In the genomic region with DNA sequence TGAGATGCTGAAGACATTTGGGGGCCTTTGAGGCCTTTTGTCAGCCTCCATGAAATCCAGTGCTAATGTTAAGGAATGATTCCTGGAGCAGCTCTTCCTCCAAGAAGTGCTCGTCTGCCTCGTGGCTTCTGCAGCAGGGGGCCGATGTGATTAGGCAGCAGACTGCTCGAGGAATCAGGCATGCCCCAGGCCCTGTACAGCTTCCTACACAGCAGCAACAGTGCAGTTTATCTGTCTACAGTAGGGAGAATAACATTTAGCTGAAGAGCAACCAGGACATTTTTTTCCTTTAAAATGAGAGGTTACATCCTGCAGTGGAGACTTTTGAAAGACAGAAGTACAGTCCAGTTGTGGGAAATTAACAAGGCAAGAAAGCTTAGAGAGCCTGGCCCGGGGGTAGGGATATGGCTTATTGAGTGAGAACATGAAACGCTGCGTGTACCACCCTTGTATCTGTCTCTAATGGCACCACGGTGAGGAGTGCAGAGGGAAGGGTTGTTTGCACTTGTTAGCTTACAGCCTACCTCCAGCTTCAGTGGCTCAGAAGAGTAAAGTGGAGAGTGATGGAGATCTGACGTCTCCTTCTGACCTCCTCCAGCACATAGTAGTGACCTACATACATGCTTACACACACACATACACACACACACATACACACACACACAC, we compare ENCODE assay signal across 20 mouse cellular contexts.
A peak's percentile ranks its signal among the peaks of the same experiment; 100 is the strongest.
DNase-seq lines count a peak whose midpoint lies in the region; ATAC-seq lines count a peak whose summit lies in the region.
"Had no signal": no experiment of that assay in that cellular context is flagged by ENCODE, and none has a peak within 500 bp of the region (broad histone marks: within the 10 kb centered on the region; RNA-seq: fewer than 3 reads in every experiment).

No protein-coding gene starts in this region.

- no peak overlapping the region for H3K4me3 ChIP-seq in hindbrain, embryonic 14.5 days (replicated peaks; ENCODE audit: low read length)
- H3K4me3 ChIP-seq in hindbrain, embryonic 13.5 days = no peak overlapping the region
- H3K4me3 ChIP-seq in midbrain, embryonic 14.5 days (replicated peaks; ENCODE audit: low read depth, low read length) = no peak overlapping the region
- no peak overlapping the region for H3K4me3 ChIP-seq in midbrain, embryonic 10.5 days
- no peak overlapping the region for H3K4me3 ChIP-seq in midbrain, embryonic 16.5 days (ENCODE audit: low read depth, low read length)
- no peak overlapping the region for H3K4me3 ChIP-seq in embryonic facial prominence, embryonic 10.5 days
- H3K4me3 ChIP-seq: embryonic facial prominence, embryonic 12.5 days; forebrain, embryonic 12.5 days; heart, embryonic 10.5 days; intestine, embryonic 15.5 days had no signal

- H3K27me3 ChIP-seq in hindbrain, embryonic 14.5 days (ENCODE audit: control insufficient read depth, insufficient read depth, low read length) = no peaks in the 10 kb centered on the region
- no peaks in the 10 kb centered on the region for H3K27me3 ChIP-seq in hindbrain, embryonic 13.5 days
- no peaks in the 10 kb centered on the region for H3K27me3 ChIP-seq in midbrain, embryonic 14.5 days (ENCODE audit: control insufficient read depth, insufficient read depth, low read length)
- no peaks in the 10 kb centered on the region for H3K27me3 ChIP-seq in midbrain, embryonic 10.5 days (ENCODE audit: low read depth, poor library complexity, severe bottlenecking)
- H3K27me3 ChIP-seq in midbrain, embryonic 16.5 days (ENCODE audit: control insufficient read depth, insufficient read depth, low read depth, low read length) = no peaks in the 10 kb centered on the region
- H3K27me3 ChIP-seq in embryonic facial prominence, embryonic 10.5 days (replicated peaks; ENCODE audit: low read depth, poor library complexity, severe bottlenecking) = no peaks in the 10 kb centered on the region
- H3K27me3 ChIP-seq: embryonic facial prominence, embryonic 12.5 days; forebrain, embryonic 12.5 days; intestine, embryonic 15.5 days had no signal

- peaks cover 2% of the 10 kb centered on the region; the same call in 1 of the 2 replicates for H3K9me3 ChIP-seq in hindbrain, embryonic 14.5 days (ENCODE audit: control insufficient read depth, low read length)
- H3K9me3 ChIP-seq in hindbrain, embryonic 13.5 days = no peaks in the 10 kb centered on the region
- H3K9me3 ChIP-seq in midbrain, embryonic 14.5 days (ENCODE audit: control insufficient read depth, low read length) = no peaks in the 10 kb centered on the region
- no peaks in the 10 kb centered on the region for H3K9me3 ChIP-seq in midbrain, embryonic 10.5 days (replicated peaks)
- H3K9me3 ChIP-seq in midbrain, embryonic 16.5 days (replicated peaks; ENCODE audit: control insufficient read depth, low read length, poor library complexity, severe bottlenecking) = no peaks in the 10 kb centered on the region
- H3K9me3 ChIP-seq in embryonic facial prominence, embryonic 10.5 days = no peaks in the 10 kb centered on the region
- H3K9me3 ChIP-seq: embryonic facial prominence, embryonic 12.5 days; forebrain, embryonic 12.5 days; heart, embryonic 10.5 days; intestine, embryonic 15.5 days had no signal

- no peak overlapping the region for H3K9ac ChIP-seq in hindbrain, embryonic 14.5 days
- H3K9ac ChIP-seq in hindbrain, embryonic 13.5 days = no peak overlapping the region
- H3K9ac ChIP-seq in midbrain, embryonic 14.5 days (replicated peaks; ENCODE audit: low read length) = no peak overlapping the region
- H3K9ac ChIP-seq in midbrain, embryonic 16.5 days (ENCODE audit: low read depth, low read length) = no peak overlapping the region
- H3K9ac ChIP-seq: embryonic facial prominence, embryonic 12.5 days; forebrain, embryonic 12.5 days; forebrain, postnatal 0 days; intestine, embryonic 15.5 days had no signal

- no peaks in the 10 kb centered on the region for H3K4me1 ChIP-seq in hindbrain, embryonic 14.5 days (replicated peaks; ENCODE audit: control insufficient read depth, insufficient read depth, low read length)
- no peaks in the 10 kb centered on the region for H3K4me1 ChIP-seq in hindbrain, embryonic 13.5 days (replicated peaks)
- H3K4me1 ChIP-seq in midbrain, embryonic 14.5 days (ENCODE audit: control insufficient read depth, insufficient read depth, low read length) = no peaks in the 10 kb centered on the region
- H3K4me1 ChIP-seq in midbrain, embryonic 10.5 days = no peaks in the 10 kb centered on the region
- no peaks in the 10 kb centered on the region for H3K4me1 ChIP-seq in midbrain, embryonic 16.5 days (ENCODE audit: control insufficient read depth, insufficient read depth, low read length)
- no peaks in the 10 kb centered on the region for H3K4me1 ChIP-seq in embryonic facial prominence, embryonic 10.5 days
- H3K4me1 ChIP-seq: embryonic facial prominence, embryonic 12.5 days; forebrain, embryonic 12.5 days; heart, embryonic 10.5 days; intestine, embryonic 15.5 days had no signal

- peak; percentile 34; the same call in 1 of the 2 replicates for ATAC-seq in hindbrain, embryonic 14.5 days (ENCODE audit: low FRiP score)
- ATAC-seq in hindbrain, embryonic 13.5 days (ENCODE audit: low FRiP score) = no peak; the same call in 1 of the 2 replicates
- no peak for ATAC-seq in midbrain, embryonic 14.5 days (ENCODE audit: low FRiP score, low TSS enrichment)
- ATAC-seq in midbrain, embryonic 16.5 days = peak; percentile 77
- ATAC-seq: forebrain, postnatal 0 days; intestine, embryonic 15.5 days had no signal

- 0 out of 2 replicates have a peak overlapping the region, but pooled peaks have one; percentile 20 for H3K27ac ChIP-seq in hindbrain, embryonic 14.5 days
- no peak overlapping the region for H3K27ac ChIP-seq in hindbrain, embryonic 13.5 days
- H3K27ac ChIP-seq in midbrain, embryonic 14.5 days (replicated peaks; ENCODE audit: low read depth, low read length) = 0 out of 2 replicates have a peak overlapping the region, but pooled peaks have one; percentile 13
- no peak overlapping the region for H3K27ac ChIP-seq in midbrain, embryonic 10.5 days (replicated peaks)
- peak overlapping the region; percentile 17 for H3K27ac ChIP-seq in midbrain, embryonic 16.5 days (ENCODE audit: low read length)
- H3K27ac ChIP-seq in embryonic facial prominence, embryonic 10.5 days (replicated peaks) = no peak overlapping the region
- H3K27ac ChIP-seq: embryonic facial prominence, embryonic 12.5 days; forebrain, embryonic 12.5 days; heart, embryonic 10.5 days; intestine, embryonic 15.5 days had no signal

- no peak overlapping the region for H3K4me2 ChIP-seq in hindbrain, embryonic 14.5 days (replicated peaks)
- no peak overlapping the region for H3K4me2 ChIP-seq in hindbrain, embryonic 13.5 days
- H3K4me2 ChIP-seq in midbrain, embryonic 14.5 days (ENCODE audit: low read length) = no peak overlapping the region
- no peak overlapping the region for H3K4me2 ChIP-seq in midbrain, embryonic 16.5 days (ENCODE audit: low read length)
- H3K4me2 ChIP-seq: embryonic facial prominence, embryonic 12.5 days; forebrain, embryonic 12.5 days; intestine, embryonic 15.5 days had no signal

- no peaks in the 10 kb centered on the region for H3K36me3 ChIP-seq in hindbrain, embryonic 14.5 days (replicated peaks; ENCODE audit: control insufficient read depth, insufficient read depth)
- H3K36me3 ChIP-seq in hindbrain, embryonic 13.5 days = no peaks in the 10 kb centered on the region
- no peaks in the 10 kb centered on the region for H3K36me3 ChIP-seq in midbrain, embryonic 14.5 days (ENCODE audit: control insufficient read depth, insufficient read depth, low read length)
- no peaks in the 10 kb centered on the region for H3K36me3 ChIP-seq in midbrain, embryonic 10.5 days
- no peaks in the 10 kb centered on the region for H3K36me3 ChIP-seq in midbrain, embryonic 16.5 days (ENCODE audit: control insufficient read depth, insufficient read depth, low read length)
- no peaks in the 10 kb centered on the region for H3K36me3 ChIP-seq in embryonic facial prominence, embryonic 10.5 days (replicated peaks)
- H3K36me3 ChIP-seq: embryonic facial prominence, embryonic 12.5 days; forebrain, embryonic 12.5 days; heart, embryonic 10.5 days; intestine, embryonic 15.5 days had no signal

- 54% methylated on average over 9 of the region's 9 CpGs for WGBS in hindbrain, embryonic 14.5 days
- WGBS in hindbrain, embryonic 13.5 days = 59% methylated on average over 9 of the region's 9 CpGs
- 51% methylated on average over 9 of the region's 9 CpGs for WGBS in midbrain, embryonic 14.5 days
- WGBS in midbrain, embryonic 10.5 days = 55% methylated on average over 9 of the region's 9 CpGs
- 46% methylated on average over 9 of the region's 9 CpGs for WGBS in midbrain, embryonic 16.5 days
- 53% methylated on average over 9 of the region's 9 CpGs for WGBS in embryonic facial prominence, embryonic 10.5 days

- no peak for DNase-seq in hindbrain, embryonic 14.5 days (ENCODE audit: low spot score)
- peak; percentile 46 for DNase-seq in midbrain, embryonic 14.5 days
- DNase-seq in midbrain, embryonic 10.5 days (ENCODE audit: low spot score) = no peak
- DNase-seq in embryonic facial prominence, embryonic 10.5 days (ENCODE audit: low spot score) = no peak
- DNase-seq: adrenal gland, adult 2 months; adrenal gland, postnatal 25 days; cerebellum, adult 8-10 months; cerebellum, postnatal 14 days; embryo, embryonic 11 days; forebrain, postnatal 0 days; gastrocnemius, postnatal 36 days; heart, adult 11 months; heart, postnatal 10 days; heart, postnatal 4 days had no signal

Comparison
In these comparisons a context has a peak if more than half of its experiments do, and no peak if none do; other contexts are left out.
1. ATAC-seq: peak in hindbrain, embryonic 14.5 days (single experiment) and midbrain, embryonic 16.5 days (single experiment); none in hindbrain, embryonic 13.5 days (single experiment) and midbrain, embryonic 14.5 days (single experiment).
2. H3K27ac ChIP-seq: peak in hindbrain, embryonic 14.5 days (single experiment), midbrain, embryonic 14.5 days (single experiment) and midbrain, embryonic 16.5 days (single experiment); none in hindbrain, embryonic 13.5 days (single experiment), midbrain, embryonic 10.5 days (single experiment) and embryonic facial prominence, embryonic 10.5 days (single experiment).